Mouse (Mus musculus) cerebellum, adult 2 months (tissue): ENCODE data around the gene Slc8a1. TPM values are rescaled to one million over a fixed set of nuclear protein-coding genes. Genes with fewer than 3 reads are reported as not detected.

Experiments
- DNase-seq, 2 experiments: peaks; one replicate each; pipeline ENCODE4 v3.0.0; 2021
- H3K27ac ChIP-seq: fragments of 200-500 bp; 2 replicates; pipeline ENCODE4 v1.5.1; 2012; ENCODE audit warnings: low read length, control low read depth, inconsistent platforms; ENCODE audit not compliant: insufficient read depth
- H3K27me3 ChIP-seq: fragments of 200-500 bp; 2 replicates; pipeline ENCODE4 v1.6.1; 2012; ENCODE audit warnings: inconsistent platforms, mild to moderate bottlenecking, low read length, moderate library complexity; ENCODE audit not compliant: control insufficient read depth, insufficient read depth
- H3K4me1 ChIP-seq: fragments of 200-500 bp; 2 replicates; pipeline ENCODE4 v1.6.1; 2011; ENCODE audit warnings: low read length; ENCODE audit not compliant: control insufficient read depth, insufficient read depth
- H3K4me3 ChIP-seq: fragments of 200-500 bp; replicated peaks from 2 replicates; pipeline ENCODE3; 2011; ENCODE audit warnings: mild to moderate bottlenecking, low read depth, low read length, control low read depth; ENCODE audit not compliant: insufficient read depth
- CTCF ChIP-seq: fragments of 200-500 bp; IDR thresholded peaks from 2 replicates; pipeline ENCODE4 v1.5.1; 2011; ENCODE audit warnings: low read depth, mild to moderate bottlenecking, control low read depth, low read length, moderate library complexity, borderline replicate concordance; ENCODE audit not compliant: insufficient read depth
- POLR2A ChIP-seq: fragments of 200-500 bp; IDR thresholded peaks from 2 replicates; pipeline ENCODE4 v1.6.1; 2011; ENCODE audit warnings: low read length, control low read depth, borderline replicate concordance; ENCODE audit not compliant: insufficient read depth
- WGBS: fragments of 180-500 bp; shearing (Covaris S2); methylation state at CpG from one replicate; pipeline ENCODE4 v1.1.7; 2018; 5-methylcytosine and 5-hydroxymethylcytosine counted together
- polyA plus RNA-seq: library from polyadenylated mRNA; depleted of rRNA; stranded (reverse); fragments of >200 nt; gene quantifications from 2 replicates; pipeline ENCODE4 v1.2.3, GENCODE M21; 2012

Slc8a1 gene
- polyA plus RNA-seq, 1 experiment, result 22.4 TPM

DNA sequence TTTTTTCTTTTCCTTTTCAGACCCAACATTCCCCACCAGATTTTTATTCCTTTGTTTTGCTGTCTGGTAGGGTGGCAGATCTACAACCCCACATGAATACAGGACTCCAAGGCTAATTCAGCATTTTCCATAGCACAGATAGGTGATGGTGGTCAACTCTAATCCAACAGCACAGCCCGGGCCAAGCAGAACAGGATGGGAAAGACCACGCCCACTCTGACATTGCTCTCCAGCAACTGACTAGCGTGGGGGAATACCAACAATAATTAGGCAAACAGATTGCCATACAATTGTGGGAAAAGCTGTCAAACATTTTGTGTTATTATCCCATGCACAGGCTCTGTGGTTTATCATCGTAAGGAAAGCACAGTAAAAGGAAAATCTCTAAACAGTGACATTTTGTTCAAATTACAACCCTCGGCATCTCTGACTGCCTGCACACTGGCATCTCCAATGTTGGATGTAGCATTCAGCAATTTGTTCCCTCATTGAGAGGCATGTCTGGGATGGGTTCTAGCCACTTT lies 233.0 kb downstream of the Slc8a1 start:
- Histone ChIP-seq H3K27me3 (no peaks in the 10 kb centered on the region), H3K4me1 (peaks cover 23% of the 10 kb centered on the region; the same call in 1 of the 2 replicates), H3K27ac (no peak overlapping the region), H3K4me3 (no peak overlapping the region)
- WGBS, result 76% methylated on average over 5 of the region's 5 CpGs
- peak in 1 of 2 experiments; percentile 37 for DNase-seq
- TF ChIP-seq POLR2A (no peak), CTCF (no peak)

DNA sequence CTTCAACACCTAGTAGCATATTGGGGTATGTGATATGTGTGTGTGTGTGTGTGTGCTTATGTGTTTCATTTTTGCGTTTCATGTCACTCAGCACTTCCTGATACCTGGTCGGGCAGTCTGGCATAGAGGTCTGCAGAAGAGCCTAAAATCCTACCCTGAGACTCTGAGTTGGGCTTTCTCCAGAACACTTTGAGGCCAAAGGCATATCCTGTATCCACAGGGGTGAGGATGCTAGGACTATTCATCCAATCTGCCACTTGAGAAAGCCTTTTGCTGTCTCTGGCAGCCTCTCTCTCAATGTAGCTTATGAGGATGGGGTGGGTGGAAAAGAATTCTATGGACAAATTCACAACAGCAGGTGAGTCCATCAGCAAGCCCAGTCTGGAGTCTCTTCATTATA lies 234.1 kb downstream of the Slc8a1 start:
- TF ChIP-seq CTCF (no peak), POLR2A (no peak)
- Histone ChIP-seq H3K27me3 (no peaks in the 10 kb centered on the region), H3K27ac (no peak overlapping the region), H3K4me1 (peaks cover 23% of the 10 kb centered on the region; the same call in 1 of the 2 replicates), H3K4me3 (no peak overlapping the region)
- 5% methylated on average over 2 of the region's 2 CpGs for WGBS
- DNase-seq, result peak; percentile 66 to 92

DNA sequence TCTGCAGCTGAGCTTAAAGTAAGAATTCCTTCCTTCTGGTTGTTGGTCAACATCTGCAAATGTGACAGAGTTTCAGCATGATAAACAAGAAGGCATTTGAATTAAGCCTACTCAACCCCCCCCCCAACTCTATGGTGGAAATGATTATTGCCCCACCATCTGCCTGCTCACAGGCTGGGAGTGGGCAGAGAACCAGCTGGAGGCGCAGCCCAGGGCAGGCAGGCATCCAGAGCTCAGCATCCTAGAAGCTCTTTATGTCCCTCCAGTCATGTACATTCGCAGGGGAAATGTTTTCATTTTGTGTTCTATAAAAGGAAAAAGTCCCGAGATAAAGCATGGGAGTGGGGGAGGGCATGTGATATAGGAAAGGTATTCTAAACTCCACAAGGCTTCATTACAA lies 235.4 kb downstream of the Slc8a1 start:
- 12% methylated on average over 3 of the region's 3 CpGs for WGBS
- peak; percentile 79 to 88 for DNase-seq
- no peak for TF ChIP-seq CTCF
- no peak for TF ChIP-seq POLR2A
- H3K4me3 ChIP-seq, result no peak overlapping the region
- H3K4me1 ChIP-seq, result peaks cover 23% of the 10 kb centered on the region; the same call in 1 of the 2 replicates
- H3K27ac ChIP-seq, result no peak overlapping the region
- H3K27me3 ChIP-seq, result no peaks in the 10 kb centered on the region

DNA sequence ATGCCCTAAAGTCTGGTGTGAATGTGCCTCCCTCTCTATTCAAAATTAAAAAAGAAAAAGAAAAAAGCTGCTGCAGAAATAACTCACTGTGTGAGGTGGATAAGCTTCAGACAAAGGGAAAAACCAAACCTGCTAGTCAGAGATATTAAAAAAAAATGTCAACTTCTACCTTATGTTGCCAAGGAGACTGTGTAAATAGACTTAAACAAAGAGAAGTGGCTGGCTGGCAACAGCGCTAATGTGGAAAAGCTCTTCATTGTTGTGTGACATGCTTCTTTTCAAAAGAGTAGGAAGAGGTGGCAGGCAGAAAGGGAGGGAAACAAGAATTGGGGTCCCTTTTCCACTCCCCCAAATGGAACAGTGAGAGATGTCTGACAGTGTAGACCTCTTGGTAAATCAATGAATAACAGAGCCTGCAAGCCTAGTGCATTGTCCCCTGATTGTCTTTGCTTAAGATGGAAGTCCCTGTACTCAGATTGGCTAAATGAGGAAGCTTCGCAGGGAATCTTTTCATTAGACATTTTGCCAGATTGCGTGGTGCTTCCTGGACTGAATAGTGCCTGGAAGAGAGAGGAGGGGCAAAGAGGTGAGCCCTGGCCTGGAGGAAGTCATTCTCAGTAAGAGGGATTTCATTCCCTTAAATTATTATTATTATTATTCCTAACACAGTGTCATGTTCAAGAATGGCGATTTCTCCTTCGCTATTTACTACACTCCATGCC lies 237.3 kb downstream of the Slc8a1 start:
- no peak for TF ChIP-seq CTCF
- no peak for TF ChIP-seq POLR2A
- Histone ChIP-seq H3K4me3 (no peak overlapping the region), H3K27ac (no peak overlapping the region), H3K27me3 (no peaks in the 10 kb centered on the region), H3K4me1 (peaks cover 23% of the 10 kb centered on the region; the same call in 1 of the 2 replicates)
- peak in 1 of 2 experiments; percentile 50 for DNase-seq
- 80% methylated on average over 5 of the region's 5 CpGs for WGBS

DNA sequence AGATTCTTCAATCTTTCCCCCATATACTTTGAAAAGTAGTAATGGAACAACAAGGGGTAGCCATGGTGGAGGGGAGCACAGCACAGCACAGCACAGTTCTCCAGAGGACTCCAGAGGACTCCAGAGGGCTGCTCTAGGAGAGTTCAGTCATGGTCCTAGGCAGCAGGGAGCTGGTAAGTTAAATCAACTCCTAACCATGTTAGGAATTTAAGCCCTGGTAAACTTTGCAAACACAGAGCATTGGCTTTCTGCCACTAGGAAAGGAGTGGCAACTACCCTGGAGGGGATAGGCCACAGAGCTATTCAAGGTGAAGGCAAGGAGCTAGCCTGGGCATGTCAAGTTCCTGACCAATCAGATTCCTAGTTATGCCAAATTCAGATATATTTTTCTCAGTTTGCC lies 240.3 kb downstream of the Slc8a1 start:
- no peak for DNase-seq

DNA sequence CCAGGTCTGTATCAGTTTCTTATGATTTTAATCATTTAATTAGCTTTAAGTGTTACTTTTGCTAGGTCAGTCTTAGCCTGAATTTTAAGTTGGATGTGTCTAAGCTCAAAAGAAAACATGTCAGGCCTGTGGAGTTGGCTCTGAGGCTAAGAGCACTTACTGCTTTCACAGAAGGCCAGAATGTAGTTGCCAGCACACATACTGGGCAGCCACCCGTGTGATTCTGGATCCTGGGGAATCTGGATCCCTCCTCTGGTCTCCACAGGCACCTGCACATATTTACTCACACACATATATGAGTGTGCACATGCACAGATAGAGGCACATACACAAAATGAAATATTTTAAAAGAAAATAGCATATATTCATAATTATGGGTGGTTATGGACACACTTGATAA lies 241.6 kb downstream of the Slc8a1 start:
- TF ChIP-seq POLR2A (no peak), CTCF (no peak)
- Histone ChIP-seq H3K27me3 (no peaks in the 10 kb centered on the region), H3K4me3 (no peak overlapping the region), H3K4me1 (no peaks in the 10 kb centered on the region; the same call in 1 of the 2 replicates), H3K27ac (no peak overlapping the region)
- WGBS, result 10% methylated on average over 1 of the region's 1 CpGs
- peak; percentile 28 to 61 for DNase-seq

More for the DNA sequence above, 240.3 kb downstream of the Slc8a1 start:
- no peak for TF ChIP-seq CTCF
- TF ChIP-seq POLR2A, result no peak
- Histone ChIP-seq H3K4me1 (peaks cover 5% of the 10 kb centered on the region), H3K4me3 (no peak overlapping the region), H3K27me3 (no peaks in the 10 kb centered on the region), H3K27ac (no peak overlapping the region)

DNA sequence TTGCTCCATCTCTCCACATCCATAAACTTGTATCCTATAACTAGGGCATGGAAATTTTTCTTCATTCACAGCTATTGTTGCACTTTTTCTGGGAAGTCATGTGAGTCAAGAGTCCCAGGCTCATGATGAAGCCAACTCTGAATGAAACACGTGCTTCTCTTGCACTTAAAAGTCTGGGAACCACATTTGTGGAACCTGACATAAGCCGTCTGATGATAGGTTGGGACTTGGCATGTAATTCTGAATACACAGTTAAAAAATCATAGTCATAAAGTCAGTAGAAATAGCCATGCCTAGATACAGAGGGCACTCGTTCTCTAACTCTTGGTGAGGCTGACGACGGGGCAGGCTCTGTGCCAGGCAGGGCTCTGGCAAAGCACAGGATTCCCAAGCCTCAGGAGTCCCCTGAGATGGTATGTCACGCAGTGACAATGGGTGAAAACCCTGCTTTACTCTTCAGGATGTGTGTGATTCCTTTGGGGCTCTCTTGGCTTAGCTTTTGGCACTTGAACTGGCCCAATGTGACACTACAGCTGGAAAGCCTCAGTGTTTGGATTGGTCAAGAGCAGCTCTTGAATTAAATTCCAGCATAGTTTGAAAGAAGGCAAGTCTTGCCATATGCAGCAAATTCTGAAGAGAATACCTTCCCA lies 245.8 kb downstream of the Slc8a1 start:
- DNase-seq, result no peak
- Histone ChIP-seq H3K27me3 (no peaks in the 10 kb centered on the region), H3K4me3 (no peak overlapping the region), H3K4me1 (no peaks in the 10 kb centered on the region; the same call in 1 of the 2 replicates), H3K27ac (no peak overlapping the region)
- 70% methylated on average over 6 of the region's 6 CpGs for WGBS
- TF ChIP-seq CTCF, result no peak
- TF ChIP-seq POLR2A, result no peak
